Mouse (Mus musculus): Measurements from ENCODE around the gene Nelfb.
A peak's percentile ranks its signal among the peaks of the same experiment; 100 is the strongest.

The Nelfb gene

GRCm38 (mm10) chr2:25175690-25176078 is 35.6 kb downstream of the Nelfb start:
- no peak for DNase-seq (ENCODE audit: low spot score)

DNA sequence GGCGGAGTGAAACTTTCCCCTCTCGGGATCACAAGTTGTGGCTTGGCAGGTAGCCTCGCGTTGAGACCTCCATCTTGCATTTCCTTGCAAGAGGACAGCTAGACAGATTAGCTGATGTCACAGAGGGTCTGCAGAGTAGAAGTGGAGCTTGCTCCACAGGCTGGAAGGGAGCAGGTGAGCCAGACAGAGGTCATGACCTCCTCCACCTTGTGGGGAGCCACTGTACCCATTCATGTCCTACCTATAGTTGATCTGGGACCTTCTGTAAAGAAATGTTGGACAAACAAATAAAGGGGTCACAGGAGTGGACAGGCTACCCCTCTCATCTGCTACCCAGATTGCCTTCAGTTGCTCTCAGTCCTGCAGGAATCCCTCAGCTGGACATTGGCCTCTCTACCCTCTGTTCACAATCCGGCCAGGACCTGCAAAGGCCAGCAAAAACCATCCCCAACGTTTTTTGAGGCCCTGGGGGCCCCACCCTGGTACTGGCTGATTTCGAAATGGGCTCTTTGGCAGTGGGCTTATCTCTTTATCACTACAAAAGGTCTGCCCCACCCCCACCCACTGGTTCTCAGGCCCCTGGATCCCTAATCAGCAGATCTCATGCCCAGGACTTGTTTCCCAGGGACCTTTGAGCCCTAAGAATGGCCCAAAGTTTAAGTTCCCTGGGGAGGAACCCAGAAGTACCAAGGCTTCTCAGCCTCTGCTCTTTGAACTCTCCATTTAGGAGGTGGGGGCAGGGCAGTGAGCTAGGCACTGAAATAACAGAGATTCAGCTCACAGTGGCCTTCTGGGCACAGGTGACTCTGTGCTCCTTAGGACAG is 36.2 kb downstream of the Nelfb start:
- no peak for DNase-seq (ENCODE audit: low spot score)

DNA sequence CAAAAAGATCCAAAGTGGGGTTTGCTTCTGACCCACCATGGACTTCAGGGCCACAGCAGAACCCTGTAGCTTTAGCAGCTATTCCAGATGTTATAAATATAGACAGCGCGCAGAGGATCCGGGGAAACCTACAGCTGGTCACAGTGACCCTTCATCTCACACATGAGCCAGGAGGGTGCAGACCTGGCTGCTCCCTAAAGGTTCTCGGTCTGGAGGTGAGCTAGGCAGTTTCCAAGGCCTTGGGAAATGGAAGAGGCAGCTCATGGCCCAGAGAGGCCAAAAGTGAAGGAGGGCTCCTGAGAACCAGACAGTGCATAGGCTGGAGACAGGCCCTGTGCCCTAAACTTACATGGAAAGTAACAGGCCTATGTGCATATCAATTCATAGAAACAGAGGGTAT is 37.5 kb downstream of the Nelfb start:
- DNase-seq (ENCODE audit: low spot score), result no peak

GRCm38 (mm10) chr2:25172629-25173028 is 38.7 kb downstream of the Nelfb start:
- no peak for DNase-seq (ENCODE audit: low spot score)

- DNase-seq (ENCODE audit: low spot score), result no peak
Measured at GRCm38 (mm10) chr2:25171769-25172153, 39.5 kb downstream of the Nelfb start.

- DNase-seq (ENCODE audit: low spot score), result no peak
Measured at GRCm38 (mm10) chr2:25171101-25171768, 40.1 kb downstream of the Nelfb start.

- DNase-seq (ENCODE audit: low spot score), result no peak
Measured at GRCm38 (mm10) chr2:25170326-25171100, 40.8 kb downstream of the Nelfb start.

DNA sequence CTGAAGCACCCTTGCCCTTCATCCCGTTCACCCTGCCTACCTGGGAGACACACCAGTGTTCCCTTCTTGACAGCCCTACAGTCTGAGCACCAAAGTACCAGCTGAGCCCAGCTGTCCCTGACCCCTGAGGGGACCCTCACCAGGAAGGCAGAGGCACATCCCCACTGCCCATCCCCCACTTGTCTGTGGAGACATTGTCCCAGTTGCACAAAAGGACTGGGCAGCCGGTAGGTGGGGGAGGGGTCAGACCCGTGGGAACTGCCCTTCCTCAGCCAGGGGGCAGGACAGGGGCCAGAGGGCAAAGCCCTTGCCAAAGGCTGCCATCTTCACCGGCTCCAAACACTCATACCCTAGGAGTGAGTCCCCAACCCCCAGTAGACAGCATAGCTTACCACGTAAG is 41.5 kb downstream of the Nelfb start:
- DNase-seq (ENCODE audit: low spot score), result no peak

DNA sequence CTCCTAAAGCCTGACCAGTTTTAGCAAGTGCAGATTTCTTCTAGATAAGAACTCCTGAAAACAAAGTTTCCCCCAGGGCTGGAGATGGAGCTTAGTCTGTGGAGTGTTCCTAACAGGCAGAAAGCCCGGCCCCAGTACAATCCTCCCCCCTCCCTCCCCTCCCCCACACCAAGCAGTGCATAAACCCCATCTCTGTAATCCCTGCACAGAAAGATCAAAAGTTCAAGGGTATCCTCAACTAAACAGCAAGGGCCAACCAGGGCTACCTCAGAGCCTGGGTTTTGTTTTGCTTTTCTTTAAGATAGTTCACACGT is 42.7 kb downstream of the Nelfb start:
- DNase-seq (ENCODE audit: low spot score), result no peak

GRCm38 (mm10) chr2:25167919-25168664 is 43.2 kb downstream of the Nelfb start:
- peak; percentile 77 for DNase-seq (ENCODE audit: low spot score)

- no peak for DNase-seq (ENCODE audit: low spot score)
Measured at GRCm38 (mm10) chr2:25167481-25167880, 43.8 kb downstream of the Nelfb start.

DNA sequence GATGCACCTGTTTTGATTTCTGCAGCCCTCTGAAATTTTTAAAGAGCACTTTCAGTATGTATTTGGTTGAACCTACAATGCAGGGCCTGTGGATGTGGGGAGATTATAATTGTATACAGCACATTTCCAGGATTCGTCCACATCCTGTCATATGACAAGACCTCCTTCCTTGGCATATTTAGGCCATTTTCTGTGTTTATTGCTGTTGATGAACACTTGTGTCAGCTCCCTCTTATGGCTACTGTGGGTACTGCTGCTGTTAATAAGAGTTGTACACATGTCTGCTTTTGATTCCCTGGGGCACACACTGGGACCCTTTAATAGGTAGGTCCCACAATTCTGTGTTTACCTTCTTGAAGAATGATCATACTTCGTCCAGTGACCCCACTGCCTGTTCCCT is 53.6 kb downstream of the Nelfb start:
- DNase-seq (ENCODE audit: low spot score), result peak; percentile 70

DNA sequence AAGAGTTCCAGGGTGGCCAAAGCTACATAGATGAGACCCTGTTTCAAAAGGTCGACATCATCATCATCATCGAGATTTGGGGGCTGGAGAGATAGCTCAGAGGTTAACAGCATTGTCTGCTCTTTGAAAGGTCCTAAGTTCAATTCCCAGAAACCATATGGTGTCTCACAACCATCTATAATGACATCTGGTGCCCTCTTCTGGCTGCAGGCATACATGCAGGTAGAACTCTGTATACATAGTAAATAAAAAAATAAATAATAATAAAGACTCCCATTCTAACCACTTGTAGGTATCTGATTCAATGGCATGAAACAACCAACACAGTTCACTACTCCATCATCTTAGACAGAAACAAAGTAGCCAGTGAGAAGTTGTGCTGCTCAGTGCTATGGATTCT is 54.3 kb downstream of the Nelfb start:
- DNase-seq (ENCODE audit: low spot score), result no peak

- DNase-seq (ENCODE audit: low spot score), result no peak
Measured at GRCm38 (mm10) chr2:25156177-25156576, 55.1 kb downstream of the Nelfb start.

- DNase-seq (ENCODE audit: low spot score), result no peak
Measured at GRCm38 (mm10) chr2:25151280-25151956, 59.9 kb downstream of the Nelfb start.
